Mouse (Mus musculus) thymus, adult 2 months (tissue): Measurements from ENCODE around the gene Gm36028.

Experiments
- CTCF ChIP-seq: fragments of 200-500 bp; IDR thresholded peaks from 2 replicates; pipeline ENCODE4 v1.5.1; 2012; ENCODE audit warnings: mild to moderate bottlenecking, control low read depth, low read length, moderate library complexity, borderline replicate concordance; ENCODE audit not compliant: control insufficient read depth, poor library complexity, insufficient read depth; ENCODE audit errors: extremely low read depth
- POLR2A ChIP-seq: fragments of 200-500 bp; IDR thresholded peaks from 2 replicates; pipeline ENCODE4 v1.6.1; 2012; ENCODE audit warnings: mild to moderate bottlenecking, low read length, control low read depth, moderate library complexity; ENCODE audit not compliant: control insufficient read depth, poor library complexity, insufficient read depth; ENCODE audit errors: extremely low read depth

DNA sequence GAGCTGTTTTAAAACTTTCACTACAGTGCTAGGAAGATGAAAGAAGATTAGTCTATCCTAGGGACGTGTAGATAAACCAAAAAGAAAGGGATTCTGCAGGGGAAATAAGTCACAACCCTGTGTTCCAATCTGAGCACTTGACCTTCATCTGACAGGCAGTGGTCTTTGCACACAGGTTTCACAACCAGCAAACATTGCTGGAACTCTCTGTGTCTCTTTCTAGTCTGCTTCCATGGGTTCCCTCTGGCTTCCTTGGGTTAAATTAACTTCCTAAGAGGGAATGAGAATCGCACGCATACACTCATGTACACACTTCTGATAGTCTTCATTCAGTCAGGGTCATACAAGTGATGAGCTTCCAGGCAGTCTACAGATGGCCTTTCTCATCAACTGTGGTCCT, 2.9 kb upstream of the Gm36028 start:
- TF ChIP-seq POLR2A: no peak
- no peak for TF ChIP-seq CTCF
